Mouse (Mus musculus) heart, postnatal 0 days (tissue): ENCODE data around the gene Kdm5a. TPM values are rescaled to one million over a fixed set of nuclear protein-coding genes. Genes with fewer than 3 reads are reported as not detected.

ENCODE experiments used
- ATAC-seq: fragments of 200-750 bp; cut with Nextera tagmentation; 2 replicates; pipeline ENCODE4 v1.8.0; 2017; ENCODE audit warnings: low read depth, moderate number of reproducible peaks, moderate library complexity; ENCODE audit not compliant: insufficient read depth
- DNase-seq: peaks from one replicate; pipeline ENCODE4 v3.0.0-alpha.2; 2016; ENCODE audit warnings: low spot score
- H3K27ac ChIP-seq: fragments of 300-500 bp; sonication (generic); 2 replicates; pipeline ENCODE4 v1.5.1; 2014; ENCODE audit warnings: low read depth, mild to moderate bottlenecking
- H3K27me3 ChIP-seq: fragments of 300-500 bp; sonication (generic); 2 replicates; pipeline ENCODE4 v1.6.1; 2014; ENCODE audit warnings: low read length, mixed read lengths; ENCODE audit not compliant: control insufficient read depth, insufficient read depth
- H3K36me3 ChIP-seq: fragments of 300-500 bp; sonication (generic); replicated peaks from 2 replicates; pipeline ENCODE4 v1.6.1; 2014; ENCODE audit warnings: low read length, mixed read lengths; ENCODE audit not compliant: control insufficient read depth, insufficient read depth
- H3K4me1 ChIP-seq: fragments of 300-500 bp; sonication (generic); 2 replicates; pipeline ENCODE4 v1.6.1; 2014; ENCODE audit warnings: antibody characterized with exemption; ENCODE audit not compliant: control insufficient read depth, insufficient read depth
- H3K4me2 ChIP-seq: fragments of 300-500 bp; sonication (generic); 2 replicates; pipeline ENCODE4 v1.6.1; 2014; ENCODE audit warnings: low read depth, mild to moderate bottlenecking, low read length, moderate library complexity
- H3K4me3 ChIP-seq: fragments of 300-500 bp; sonication (generic); 2 replicates; pipeline ENCODE4 v1.5.1; 2014; ENCODE audit warnings: low read depth, low read length
- H3K9ac ChIP-seq: fragments of 300-500 bp; sonication (generic); replicated peaks from 2 replicates; pipeline ENCODE4 v1.6.1; 2014; ENCODE audit warnings: low read depth, low read length, mixed read lengths
- H3K9me3 ChIP-seq: fragments of 300-500 bp; sonication (generic); replicated peaks from 2 replicates; pipeline ENCODE4 v1.6.1; 2016; ENCODE audit warnings: low read length; ENCODE audit not compliant: control insufficient read depth
- CTCF ChIP-seq: IDR thresholded peaks from 2 replicates; pipeline ENCODE4 v1.5.1; 2016; ENCODE audit warnings: antibody characterized with exemption, control low read depth, low read depth
- EP300 ChIP-seq: IDR thresholded peaks from 2 replicates; pipeline ENCODE4 v1.6.1; 2016; ENCODE audit warnings: antibody characterized with exemption, low read depth
- WGBS: fragments of 180-500 bp; shearing (Covaris S2); extraction: QIAGEN DNeasy Blood & Tissue Kit; methylation state at CpG from one replicate; pipeline ENCODE4 v1.1.7; 2014; 5-methylcytosine and 5-hydroxymethylcytosine counted together
- polyA plus RNA-seq: library from polyadenylated mRNA; unstranded; fragments of >200 nt; fragmentation: Nextera tagmentation; extraction: Ambion mirVana; gene quantifications from 2 replicates; pipeline ENCODE4 v1.2.1, GENCODE M21; 2015
- total RNA-seq: library from RNA; depleted of rRNA; stranded (reverse); fragments of >200 nt; gene quantifications from 2 replicates; pipeline ENCODE4 v1.2.3, GENCODE M21; 2014; ENCODE audit warnings: low replicate concordance

Gene Kdm5a
- total and polyA plus RNA-seq, 2 experiments from 2014 or later, result 21.5 to 34.6 TPM

DNA sequence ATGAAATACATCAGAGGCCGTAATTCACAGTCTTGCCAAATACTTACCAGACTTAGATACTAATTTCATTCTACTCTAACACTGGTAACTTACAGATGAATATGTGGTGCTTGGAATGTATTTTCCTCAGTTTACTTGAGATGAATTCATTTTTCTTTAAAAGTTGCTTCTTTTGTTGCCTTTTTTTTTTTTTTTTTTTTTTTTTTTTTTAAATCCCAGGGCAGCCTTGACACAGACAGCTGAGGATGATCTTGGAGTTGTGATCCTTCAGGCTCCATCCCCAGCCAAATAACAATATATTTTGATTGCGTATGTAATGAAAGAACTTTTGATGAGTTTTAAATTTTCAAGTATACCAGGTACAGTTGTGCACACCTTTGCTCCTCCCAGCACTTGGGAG, 1.8 kb upstream of the Kdm5a start:
- H3K27me3 ChIP-seq, result no peaks in the 10 kb centered on the region
- H3K4me3 ChIP-seq, result no peak overlapping the region
- H3K9ac ChIP-seq, result no peak overlapping the region
- ATAC-seq (no peak), DNase-seq (no peak)
- H3K4me1 ChIP-seq, result peaks cover 13% of the 10 kb centered on the region; the same call in 1 of the 2 replicates
- H3K9me3 ChIP-seq, result no peaks in the 10 kb centered on the region
- TF ChIP-seq CTCF, result no peak
- no peak for TF ChIP-seq EP300
- 94% methylated on average over 2 of the region's 2 CpGs for WGBS
- H3K27ac ChIP-seq, result no peak overlapping the region
- no peak overlapping the region for H3K4me2 ChIP-seq
- peaks cover under 1% of the 10 kb centered on the region; the same call in 1 of the 2 replicates for H3K36me3 ChIP-seq

DNA sequence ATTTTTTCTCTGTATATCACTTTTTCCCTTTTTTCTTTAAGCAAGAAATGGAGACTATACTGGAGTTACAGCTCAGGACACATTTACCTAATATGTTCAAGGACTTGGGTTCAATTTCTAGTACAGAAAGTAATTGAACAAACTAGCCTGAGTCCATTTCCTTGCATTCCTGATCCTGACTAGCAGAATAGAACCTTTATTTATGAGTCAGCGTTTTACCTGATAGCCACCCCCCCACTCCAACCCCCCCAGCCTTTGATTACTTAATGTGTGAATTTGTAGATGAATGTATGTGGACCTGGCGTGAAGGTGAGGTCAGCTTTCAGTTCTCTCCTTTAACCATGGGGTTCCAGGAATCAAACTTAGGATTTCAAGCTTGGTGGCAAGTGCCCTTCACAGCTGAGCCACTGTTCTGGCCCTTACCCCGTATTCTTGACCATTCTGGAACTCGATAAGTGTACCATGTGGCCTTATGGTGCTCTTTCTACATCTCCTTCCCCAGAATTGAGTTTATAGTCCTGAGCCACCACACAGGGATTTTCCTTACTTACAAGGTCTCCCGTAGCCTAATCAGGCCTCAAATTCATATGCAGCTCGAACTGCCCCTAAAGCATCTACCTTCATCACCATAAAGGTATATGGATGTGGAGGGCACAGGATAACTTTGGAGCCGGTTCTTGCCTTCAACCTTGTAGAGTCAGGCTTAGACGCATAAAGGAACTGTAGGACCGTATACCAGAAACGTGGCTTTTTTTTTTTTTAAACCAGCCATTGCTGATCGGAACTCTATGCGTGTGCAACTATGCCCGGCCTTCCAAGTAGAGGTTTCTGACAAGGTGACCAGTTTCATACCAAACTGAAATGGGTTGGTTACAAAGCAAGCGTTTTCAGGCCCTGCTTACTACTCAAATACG, 893 bp upstream of the Kdm5a start:
- 20% methylated on average over 15 of the region's 15 CpGs for WGBS
- DNase-seq, result peak; percentile 11

DNA sequence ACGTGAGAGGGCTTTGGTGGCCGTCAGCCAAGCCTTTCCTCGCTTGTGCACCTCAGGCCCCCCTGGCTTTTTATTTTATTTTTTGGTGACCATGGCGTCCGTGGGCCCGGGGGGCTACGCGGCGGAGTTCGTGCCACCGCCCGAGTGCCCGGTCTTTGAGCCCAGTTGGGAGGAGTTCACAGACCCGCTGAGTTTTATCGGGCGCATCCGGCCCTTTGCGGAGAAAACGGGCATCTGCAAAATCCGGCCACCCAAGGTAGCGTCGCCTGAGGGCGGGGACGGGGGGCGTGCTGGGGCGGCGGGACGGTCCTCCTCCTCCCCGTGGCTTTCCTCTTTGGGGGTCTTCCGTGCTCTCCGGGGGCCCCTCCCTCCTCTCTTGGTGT, 590 bp downstream of the Kdm5a start:
- H3K36me3 ChIP-seq, result peaks cover 24% of the 10 kb centered on the region
- peak overlapping the region; percentile 95 for H3K27ac ChIP-seq
- H3K4me2 ChIP-seq, result peak overlapping the region; percentile 85
- peak overlapping the region; percentile 91 for H3K9ac ChIP-seq
- no peak for ATAC-seq
- H3K27me3 ChIP-seq, result no peaks in the 10 kb centered on the region
- H3K4me1 ChIP-seq, result peaks cover 13% of the 10 kb centered on the region; the same call in 1 of the 2 replicates
- peak overlapping the region; percentile 82 for H3K4me3 ChIP-seq
- under 1% methylated on average over 31 of the region's 31 CpGs for WGBS
- H3K9me3 ChIP-seq, result no peaks in the 10 kb centered on the region
- TF ChIP-seq EP300 (no peak), CTCF (no peak)
- DNase-seq, result no peak

More for the DNA sequence above, 893 bp upstream of the Kdm5a start:
- Histone ChIP-seq H3K4me3 (peak overlapping the region; percentile 82), H3K4me1 (peaks cover 13% of the 10 kb centered on the region; the same call in 1 of the 2 replicates), H3K27me3 (no peaks in the 10 kb centered on the region), H3K4me2 (peak overlapping the region; percentile 85), H3K27ac (peak overlapping the region; percentile 95), H3K36me3 (peaks cover 10% of the 10 kb centered on the region), H3K9me3 (no peaks in the 10 kb centered on the region), H3K9ac (peak overlapping the region; percentile 91)
- TF ChIP-seq EP300, result no peak
- TF ChIP-seq CTCF, result no peak
- ATAC-seq, result peak; percentile 3

DNA sequence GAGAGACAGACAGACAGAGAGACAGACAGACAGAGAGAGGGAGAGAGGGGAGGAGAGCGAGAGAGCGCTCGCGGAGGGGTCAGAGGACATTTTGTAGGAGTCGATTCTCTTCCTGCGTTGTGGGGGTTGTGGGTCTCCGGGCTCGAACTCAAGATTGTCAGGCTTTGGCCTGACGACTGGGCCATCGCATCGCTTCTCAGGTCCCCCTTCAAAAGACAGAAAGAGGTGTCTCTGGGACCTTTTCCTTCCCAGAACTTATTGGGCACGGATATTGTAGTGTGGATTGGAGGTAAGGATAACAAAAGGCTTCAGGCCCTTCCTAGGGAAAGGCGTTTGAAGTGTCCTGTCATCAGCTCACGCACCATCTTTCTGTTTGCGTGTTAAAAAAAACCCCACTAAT, 1.1 kb downstream of the Kdm5a start:
- WGBS, result under 1% methylated on average over 15 of the region's 15 CpGs
- H3K27me3 ChIP-seq, result no peaks in the 10 kb centered on the region
- TF ChIP-seq CTCF, result no peak
- no peak for TF ChIP-seq EP300
- no peaks in the 10 kb centered on the region for H3K9me3 ChIP-seq
- peak overlapping the region; percentile 95 for H3K27ac ChIP-seq
- peak overlapping the region; percentile 91 for H3K9ac ChIP-seq
- H3K36me3 ChIP-seq, result peaks cover 30% of the 10 kb centered on the region
- DNase-seq, result peak; percentile 23
- no peak for ATAC-seq
- peak overlapping the region; percentile 85 for H3K4me2 ChIP-seq
- H3K4me1 ChIP-seq, result peaks cover 13% of the 10 kb centered on the region; the same call in 1 of the 2 replicates
- H3K4me3 ChIP-seq, result peak overlapping the region; percentile 82

DNA sequence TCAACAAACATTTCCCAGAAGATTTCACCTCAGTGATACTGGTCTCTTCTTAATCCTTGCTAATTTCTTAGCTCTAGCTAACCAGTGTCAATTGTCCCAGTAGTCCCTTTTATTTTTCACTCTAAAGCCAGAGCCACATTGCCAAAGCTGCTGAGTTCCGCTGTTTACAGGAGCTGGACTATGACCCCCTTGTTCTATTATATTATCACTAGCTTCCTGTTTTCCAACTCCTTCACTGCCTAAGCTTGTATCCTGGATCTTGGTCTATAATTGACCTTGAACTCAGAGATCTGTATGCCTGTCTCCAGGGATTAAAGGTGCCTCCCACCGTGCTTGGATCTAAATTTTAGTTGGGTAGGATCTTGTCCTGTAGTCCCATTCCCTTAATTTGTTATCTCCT, 12.8 kb downstream of the Kdm5a start:
- Histone ChIP-seq H3K4me1 (no peaks in the 10 kb centered on the region), H3K4me2 (no peak overlapping the region), H3K9me3 (no peaks in the 10 kb centered on the region), H3K9ac (no peak overlapping the region), H3K4me3 (no peak overlapping the region), H3K27me3 (no peaks in the 10 kb centered on the region), H3K27ac (no peak overlapping the region), H3K36me3 (peaks cover 81% of the 10 kb centered on the region)
- WGBS, result 87% methylated on average over 2 of the region's 2 CpGs
- no peak for ATAC-seq
- TF ChIP-seq EP300, result no peak
- no peak for TF ChIP-seq CTCF
- no peak for DNase-seq
